Mouse (Mus musculus) midbrain, embryonic 16.5 days (tissue): Measurements from ENCODE around the gene Ndufv1. TPM values are rescaled to one million over a fixed set of nuclear protein-coding genes. Genes with fewer than 3 reads are reported as not detected.
"Not testable (repeated sequence)": the region's sequence is repeated elsewhere in the genome, so short reads cannot be mapped to it uniquely, and the experiment has no call there.

Source experiments
- ATAC-seq: fragments of 200-750 bp; cut with Nextera tagmentation; 2 replicates; pipeline ENCODE4 v1.8.0; 2017; ENCODE audit warnings: moderate TSS enrichment
- H3K27ac ChIP-seq: fragments of 300-500 bp; sonication (generic); 2 replicates; pipeline ENCODE4 v1.5.1; 2014; ENCODE audit warnings: mild to moderate bottlenecking, low read length, mixed read lengths
- H3K27me3 ChIP-seq: fragments of 300-500 bp; sonication (generic); 2 replicates; pipeline ENCODE4 v1.6.1; 2014; ENCODE audit warnings: low read depth, low read length, mixed read lengths; ENCODE audit not compliant: control insufficient read depth, insufficient read depth
- H3K36me3 ChIP-seq: fragments of 300-500 bp; sonication (generic); 2 replicates; pipeline ENCODE4 v1.6.1; 2014; ENCODE audit warnings: mild to moderate bottlenecking, low read length, moderate library complexity, mixed read lengths; ENCODE audit not compliant: control insufficient read depth, insufficient read depth
- H3K4me1 ChIP-seq: fragments of 300-500 bp; sonication (generic); 2 replicates; pipeline ENCODE4 v1.6.1; 2014; ENCODE audit warnings: mild to moderate bottlenecking, low read length, mixed read lengths; ENCODE audit not compliant: control insufficient read depth, insufficient read depth
- H3K4me2 ChIP-seq: fragments of 300-500 bp; sonication (generic); 2 replicates; pipeline ENCODE4 v1.6.1; 2014; ENCODE audit warnings: mild to moderate bottlenecking, low read length, mixed read lengths
- H3K4me3 ChIP-seq: fragments of 300-500 bp; sonication (generic); 2 replicates; pipeline ENCODE4 v1.5.1; 2014; ENCODE audit warnings: low read depth, mild to moderate bottlenecking, low read length, moderate library complexity, mixed read lengths
- H3K9ac ChIP-seq: fragments of 300-500 bp; sonication (generic); 2 replicates; pipeline ENCODE4 v1.6.1; 2014; ENCODE audit warnings: low read depth, low read length, mixed read lengths
- H3K9me3 ChIP-seq: fragments of 300-500 bp; sonication (generic); replicated peaks from 2 replicates; pipeline ENCODE4 v1.6.1; 2014; ENCODE audit warnings: mild to moderate bottlenecking, low read length, mixed read lengths; ENCODE audit not compliant: control insufficient read depth, poor library complexity, severe bottlenecking
- WGBS: fragments of 180-500 bp; shearing (Covaris S2); extraction: QIAGEN DNeasy Blood & Tissue Kit; methylation state at CpG from one replicate; pipeline ENCODE4 v1.1.7; 2014; 5-methylcytosine and 5-hydroxymethylcytosine counted together
- polyA plus RNA-seq: library from polyadenylated mRNA; unstranded; fragments of >200 nt; fragmentation: Nextera tagmentation; extraction: Ambion mirVana; gene quantifications from 2 replicates; pipeline ENCODE4 v1.2.1, GENCODE M21; 2015

Ndufv1 gene
- polyA plus RNA-seq, result 234 and 247 TPM in 2 replicates

GRCm38 (mm10) chr19:4012432-4013022 is at the start of gene Ndufv1:
Gene Ndufv1 (minus strand): TSS chr19:4012806.
- under 1% methylated on average over 45 of the region's 45 CpGs for WGBS
- peak within 1 kb of the TSS; percentile 85 for H3K4me3 ChIP-seq
- peak within 1 kb of the TSS; percentile 81 for H3K27ac ChIP-seq
- no peaks in the 10 kb centered on the region for H3K27me3 ChIP-seq
- no peaks in the 10 kb centered on the region for H3K9me3 ChIP-seq
- peak within 1 kb of the TSS; percentile 86 for H3K9ac ChIP-seq
- peak within 1 kb of the TSS; percentile 68 for H3K4me2 ChIP-seq
- ATAC-seq, result peak; percentile 99
- peaks cover 18% of the 10 kb centered on the region for H3K36me3 ChIP-seq
- H3K4me1 ChIP-seq, result peaks cover 17% of the 10 kb centered on the region

GRCm38 (mm10) chr19:4060899-4061465 is 48.4 kb upstream of the Ndufv1 start:
- Histone ChIP-seq H3K4me1 (no peaks in the 10 kb centered on the region), H3K4me3 (no peak overlapping the region), H3K9me3 (no peaks in the 10 kb centered on the region), H3K4me2 (no peak overlapping the region), H3K27ac (no peak overlapping the region), H3K9ac (no peak overlapping the region), H3K36me3 (no peaks in the 10 kb centered on the region), H3K27me3 (no peaks in the 10 kb centered on the region)
- 89% methylated on average over 6 of the region's 6 CpGs for WGBS
- no peak for ATAC-seq

GRCm38 (mm10) chr19:4060044-4060898 is 47.7 kb upstream of the Ndufv1 start:
- not testable (repeated sequence) for H3K27me3 ChIP-seq, H3K9me3 ChIP-seq, H3K36me3 ChIP-seq, H3K4me2 ChIP-seq, H3K27ac ChIP-seq, H3K4me3 ChIP-seq, H3K4me1 ChIP-seq, H3K9ac ChIP-seq, ATAC-seq
- WGBS, result 87% methylated on average over 8 of the region's 8 CpGs

GRCm38 (mm10) chr19:4059069-4059740 is 46.6 kb upstream of the Ndufv1 start, which contains the start of gene Gstp3:
Gene Gstp3 (minus strand): TSS chr19:4059569.
- WGBS, result 87% methylated on average over 15 of the region's 15 CpGs
- Histone ChIP-seq H3K9ac (no peak within 1 kb of the TSS), H3K4me2 (no peak within 1 kb of the TSS), H3K4me1 (no peaks in the 10 kb centered on the region), H3K27me3 (no peaks in the 10 kb centered on the region), H3K36me3 (no peaks in the 10 kb centered on the region), H3K27ac (no peak within 1 kb of the TSS), H3K9me3 (no peaks in the 10 kb centered on the region), H3K4me3 (no peak within 1 kb of the TSS)
- ATAC-seq, result no peak

GRCm38 (mm10) chr19:4058581-4058980 is 46.0 kb upstream of the Ndufv1 start:
- Histone ChIP-seq H3K9me3 (no peaks in the 10 kb centered on the region), H3K4me1 (no peaks in the 10 kb centered on the region), H3K4me2 (no peak overlapping the region), H3K36me3 (no peaks in the 10 kb centered on the region), H3K4me3 (no peak overlapping the region), H3K27ac (no peak overlapping the region), H3K9ac (no peak overlapping the region), H3K27me3 (no peaks in the 10 kb centered on the region)
- WGBS, result 86% methylated on average over 5 of the region's 5 CpGs
- no peak for ATAC-seq

GRCm38 (mm10) chr19:4057962-4058361 is 45.4 kb upstream of the Ndufv1 start:
- Histone ChIP-seq H3K4me3 (no peak overlapping the region), H3K4me2 (no peak overlapping the region), H3K4me1 (no peaks in the 10 kb centered on the region), H3K9ac (no peak overlapping the region), H3K27me3 (no peaks in the 10 kb centered on the region), H3K36me3 (no peaks in the 10 kb centered on the region), H3K9me3 (no peaks in the 10 kb centered on the region), H3K27ac (no peak overlapping the region)
- WGBS, result 90% methylated on average over 7 of the region's 7 CpGs
- ATAC-seq, result no peak

- no peak for ATAC-seq
- Histone ChIP-seq H3K9me3 (no peaks in the 10 kb centered on the region), H3K27me3 (no peaks in the 10 kb centered on the region), H3K27ac (no peak overlapping the region), H3K4me3 (no peak overlapping the region), H3K36me3 (no peaks in the 10 kb centered on the region), H3K9ac (no peak overlapping the region), H3K4me1 (no peaks in the 10 kb centered on the region), H3K4me2 (no peak overlapping the region)
- WGBS, result 81% methylated on average over 13 of the region's 13 CpGs
Measured at GRCm38 (mm10) chr19:4057389-4057788, 44.8 kb upstream of the Ndufv1 start.

- 30% methylated on average over 4 of the region's 4 CpGs for WGBS
- no peak overlapping the region for H3K4me3 ChIP-seq
- no peak overlapping the region for H3K9ac ChIP-seq
- no peaks in the 10 kb centered on the region for H3K27me3 ChIP-seq
- no peak for ATAC-seq
- H3K9me3 ChIP-seq, result no peaks in the 10 kb centered on the region
- no peaks in the 10 kb centered on the region for H3K4me1 ChIP-seq
- no peaks in the 10 kb centered on the region for H3K36me3 ChIP-seq
- no peak overlapping the region for H3K27ac ChIP-seq
- no peak overlapping the region for H3K4me2 ChIP-seq
Measured at GRCm38 (mm10) chr19:4056727-4057126, 44.1 kb upstream of the Ndufv1 start.
